Mouse (Mus musculus) embryonic fibroblast, embryonic 13.5 days (primary cell): ENCODE data around the gene Gnb1.

Experiments used
- CTCF ChIP-seq: IDR thresholded peaks from 2 replicates; pipeline ENCODE4 v1.5.1; 2011; ENCODE audit warnings: mild to moderate bottlenecking, control low read depth, low read length, moderate library complexity, borderline replicate concordance; ENCODE audit not compliant: insufficient read depth
- POLR2A ChIP-seq: IDR thresholded peaks from 2 replicates; pipeline ENCODE4 v1.6.1; 2011; ENCODE audit warnings: low read depth, mild to moderate bottlenecking, control low read depth, low read length, moderate library complexity

GRCm38 (mm10) chr4:155458575-155458974 lies 32.6 kb upstream of the Gnb1 start:
- TF ChIP-seq CTCF (no peak), POLR2A (no peak)
